Mouse (Mus musculus) embryonic fibroblast, embryonic 13.5 days (primary cell): ENCODE data around the gene Slc25a22. TPM values are rescaled to one million over a fixed set of nuclear protein-coding genes. Genes with fewer than 3 reads are reported as not detected.

ENCODE experiments used
- H3K27ac ChIP-seq: 2 replicates; pipeline ENCODE4 v1.5.1; 2012; ENCODE audit warnings: low read length, control low read depth, inconsistent platforms; ENCODE audit not compliant: insufficient read depth
- H3K4me1 ChIP-seq: 2 replicates; pipeline ENCODE4 v1.6.1; 2011; ENCODE audit warnings: low read length; ENCODE audit not compliant: control insufficient read depth, insufficient read depth
- H3K4me3 ChIP-seq: 2 replicates; pipeline ENCODE4 v1.5.1; 2011; ENCODE audit warnings: mild to moderate bottlenecking, control low read depth, low read length; ENCODE audit not compliant: insufficient read depth
- CTCF ChIP-seq: IDR thresholded peaks from 2 replicates; pipeline ENCODE4 v1.5.1; 2011; ENCODE audit warnings: mild to moderate bottlenecking, control low read depth, low read length, moderate library complexity, borderline replicate concordance; ENCODE audit not compliant: insufficient read depth
- POLR2A ChIP-seq: IDR thresholded peaks from 2 replicates; pipeline ENCODE4 v1.6.1; 2011; ENCODE audit warnings: low read depth, mild to moderate bottlenecking, control low read depth, low read length, moderate library complexity
- polyA plus RNA-seq: library from polyadenylated mRNA; stranded (reverse); fragments of >200 nt; gene quantifications from 2 replicates; pipeline ENCODE4 v1.2.4, GENCODE M21; 2011; ENCODE audit warnings: low read depth; ENCODE audit not compliant: missing spikeins, insufficient read length

The Slc25a22 gene
- polyA plus RNA-seq, 1 experiment, result 26.9 TPM

DNA sequence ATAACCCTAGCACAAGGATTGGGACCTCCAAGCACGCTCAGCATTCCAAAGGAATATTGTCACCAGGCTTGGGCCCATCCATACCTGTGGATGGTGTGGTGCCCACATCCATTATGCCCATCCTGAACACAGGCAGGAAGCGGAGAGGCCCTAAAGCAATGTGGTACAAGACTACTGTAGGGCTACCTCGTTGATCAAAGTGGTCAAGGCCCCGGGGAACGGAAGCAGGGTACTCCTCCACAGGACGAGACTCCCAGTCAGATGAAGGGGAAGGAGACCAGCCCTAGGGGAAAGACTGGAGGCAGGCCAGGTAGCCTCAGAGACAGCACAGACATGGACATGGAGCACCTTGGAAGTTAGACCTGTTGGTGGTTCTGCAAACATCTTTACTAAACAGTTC lies 35.1 kb upstream of the Slc25a22 start:
- TF ChIP-seq CTCF, result no peak
- TF ChIP-seq POLR2A, result no peak; the same call in 1 of the 2 replicates
- Histone ChIP-seq H3K27ac (no peak overlapping the region), H3K4me3 (no peak overlapping the region), H3K4me1 (peaks cover 3% of the 10 kb centered on the region; the same call in 1 of the 2 replicates)

DNA sequence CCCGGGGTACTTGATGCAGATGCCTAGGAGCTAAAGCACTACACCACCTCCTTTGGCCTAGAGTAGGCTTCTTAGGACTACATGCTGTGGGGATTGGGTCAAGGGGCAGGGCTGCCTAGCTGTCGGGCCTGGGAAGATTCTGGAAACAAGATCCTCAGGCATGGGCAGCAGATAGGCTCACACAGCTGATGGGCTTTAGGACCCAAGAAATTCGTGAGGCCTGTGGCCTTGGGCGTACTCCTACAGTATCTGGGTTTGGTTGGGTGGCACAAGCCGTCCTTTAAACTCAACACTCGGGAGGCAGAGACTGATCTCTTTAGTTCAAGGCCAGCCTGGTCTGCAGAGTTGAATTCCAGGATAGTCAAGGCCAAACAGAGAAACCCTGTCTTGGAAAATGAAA lies 34.5 kb upstream of the Slc25a22 start:
- Histone ChIP-seq H3K4me1 (peaks cover 3% of the 10 kb centered on the region; the same call in 1 of the 2 replicates), H3K27ac (no peak overlapping the region), H3K4me3 (no peak overlapping the region)
- TF ChIP-seq POLR2A (peak; percentile 15; the same call in 1 of the 2 replicates), CTCF (no peak)

DNA sequence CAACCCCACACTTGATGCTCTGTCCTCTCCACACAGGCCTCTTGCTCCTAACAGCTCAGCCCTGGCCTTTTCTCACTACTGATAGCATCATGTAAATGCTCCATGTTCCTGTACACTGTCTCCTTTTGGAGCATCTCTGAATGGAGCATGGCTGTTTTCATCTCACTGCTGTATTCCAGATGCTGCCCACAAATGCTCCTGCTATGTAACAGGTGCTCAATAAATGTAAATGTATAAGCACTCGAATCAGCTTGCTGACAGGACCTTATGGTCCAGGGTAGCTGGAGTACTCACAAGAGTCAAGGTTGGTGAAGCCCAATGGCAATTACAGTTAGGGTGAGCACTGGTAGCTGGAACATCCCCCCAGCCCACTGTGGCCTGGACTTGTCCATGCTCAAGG lies 33.5 kb upstream of the Slc25a22 start:
- H3K4me1 ChIP-seq, result peaks cover 9% of the 10 kb centered on the region; the same call in 1 of the 2 replicates

GRCm38 (mm10) chr7:141470637-141470944 lies 32.9 kb upstream of the Slc25a22 start:
- Histone ChIP-seq H3K27ac (no peak overlapping the region), H3K4me1 (peaks cover 9% of the 10 kb centered on the region; the same call in 1 of the 2 replicates), H3K4me3 (no peak overlapping the region)
- TF ChIP-seq CTCF (no peak), POLR2A (no peak)

More for the DNA sequence above, 33.5 kb upstream of the Slc25a22 start:
- Histone ChIP-seq H3K4me3 (no peak overlapping the region), H3K27ac (no peak overlapping the region)
- TF ChIP-seq CTCF, result no peak
- no peak for TF ChIP-seq POLR2A

- no peak overlapping the region for H3K27ac ChIP-seq
- H3K4me1 ChIP-seq, result peaks cover 12% of the 10 kb centered on the region; the same call in 1 of the 2 replicates
- TF ChIP-seq CTCF (no peak), POLR2A (no peak)
- no peak overlapping the region for H3K4me3 ChIP-seq
Measured at GRCm38 (mm10) chr7:141469901-141470636, 32.4 kb upstream of the Slc25a22 start.

GRCm38 (mm10) chr7:141469352-141469751 lies 31.7 kb upstream of the Slc25a22 start:
- Histone ChIP-seq H3K4me3 (peak overlapping the region; percentile 98), H3K4me1 (peaks cover 12% of the 10 kb centered on the region; the same call in 1 of the 2 replicates), H3K27ac (peak overlapping the region; percentile 93)
- TF ChIP-seq CTCF (no peak), POLR2A (no peak)

DNA sequence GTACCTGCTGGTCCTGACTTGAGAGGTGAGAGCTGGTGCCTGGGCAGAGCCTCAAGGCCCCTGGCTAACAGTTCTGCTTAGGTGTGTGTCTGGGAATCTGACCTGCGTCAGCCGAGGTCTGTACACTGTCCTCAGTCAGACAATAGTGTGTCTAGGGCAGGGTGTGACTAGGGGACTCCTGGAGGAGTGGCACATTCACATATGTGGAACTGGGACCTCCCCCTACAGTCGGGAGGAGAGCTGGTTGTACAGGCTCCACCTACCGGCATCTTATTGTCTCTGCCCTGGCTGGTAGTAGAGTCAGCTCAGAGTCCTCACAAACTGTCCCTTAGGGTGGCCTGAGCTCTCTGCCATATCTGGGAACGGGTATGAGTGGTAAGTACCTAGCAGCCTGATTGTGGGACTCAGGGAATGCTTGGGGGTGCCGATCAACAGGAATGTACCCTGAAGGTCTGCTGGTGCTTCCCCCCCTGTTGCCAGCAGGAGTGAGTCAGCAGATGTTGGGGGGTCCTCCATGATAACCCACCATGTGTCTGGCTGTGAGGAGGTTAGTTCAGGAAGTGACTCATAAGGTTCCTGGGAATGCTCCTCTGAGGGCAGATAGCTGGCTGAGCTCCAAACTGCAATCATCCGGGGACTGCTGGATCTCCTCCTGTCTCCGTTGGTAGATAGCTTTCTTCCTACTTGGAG lies 31.0 kb upstream of the Slc25a22 start:
- TF ChIP-seq CTCF (no peak), POLR2A (peak; percentile 97)
- Histone ChIP-seq H3K4me3 (peak overlapping the region; percentile 98), H3K27ac (peak overlapping the region; percentile 93), H3K4me1 (peaks cover 12% of the 10 kb centered on the region; the same call in 1 of the 2 replicates)

DNA sequence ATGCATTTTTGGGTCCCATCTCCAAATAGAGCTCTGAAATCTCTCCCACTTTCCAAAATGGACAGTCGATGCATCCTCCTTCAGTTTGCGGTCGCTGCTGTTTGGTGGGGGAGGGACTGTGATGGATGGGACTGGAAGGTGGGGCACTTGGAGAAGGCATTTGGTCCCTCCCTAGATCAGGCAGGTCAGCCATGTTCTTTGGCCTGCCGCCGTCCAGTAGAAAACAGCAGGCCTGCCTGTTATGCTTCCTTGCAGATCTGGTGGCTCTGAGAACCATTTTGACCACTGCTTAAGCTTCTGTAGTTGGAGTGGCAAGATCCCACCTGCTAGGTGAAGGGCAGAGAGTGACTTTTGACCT lies 30.5 kb upstream of the Slc25a22 start:
- Histone ChIP-seq H3K27ac (peak overlapping the region; percentile 93), H3K4me1 (peaks cover 8% of the 10 kb centered on the region; the same call in 1 of the 2 replicates), H3K4me3 (peak overlapping the region; percentile 98)
- TF ChIP-seq POLR2A (no peak; the same call in 1 of the 2 replicates), CTCF (no peak)

DNA sequence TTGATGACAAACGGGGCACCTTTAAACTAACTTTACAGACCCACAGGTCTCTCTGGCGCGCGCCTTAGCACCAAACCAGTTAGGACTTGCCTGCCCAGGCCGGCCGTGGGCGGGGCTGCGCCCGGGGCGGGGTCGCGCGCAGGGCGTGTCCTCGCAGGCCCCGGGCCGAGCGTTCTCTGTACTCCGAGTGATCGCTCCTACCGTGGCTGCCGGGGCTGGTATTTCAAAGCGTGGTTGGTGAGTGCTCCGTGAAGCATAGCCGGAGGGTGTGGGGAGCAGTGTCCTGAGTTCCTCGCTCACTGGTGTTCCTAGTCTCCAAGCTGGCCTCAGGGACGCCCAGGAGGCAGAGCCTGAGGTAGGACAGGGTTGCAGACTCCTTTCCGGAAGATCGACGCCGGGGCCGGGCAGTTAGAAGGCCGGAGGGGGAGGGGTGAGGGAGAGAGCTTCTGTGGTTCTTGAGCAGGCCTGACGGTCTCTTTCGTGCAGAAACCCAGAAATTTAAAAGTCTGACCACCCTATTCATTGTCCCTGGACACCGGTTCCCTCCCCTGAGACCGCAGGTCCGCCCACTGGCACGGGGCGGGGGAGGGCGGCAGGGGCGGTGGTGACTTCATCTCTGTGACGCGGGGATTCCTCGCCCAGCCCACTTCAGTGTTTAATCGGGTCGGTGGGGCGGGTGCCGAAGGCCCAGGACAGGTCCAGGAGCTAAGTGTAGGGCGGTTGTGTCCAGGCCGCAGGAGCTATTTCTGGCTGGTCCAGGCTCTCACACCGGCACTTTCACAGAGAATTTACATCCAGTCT lies 29.7 kb upstream of the Slc25a22 start, which contains the start of gene Cd151:
Cd151 (plus strand) TSS at position 163 of the 801 bp plus-strand sequence.
- Histone ChIP-seq H3K4me1 (peaks cover 9% of the 10 kb centered on the region; the same call in 1 of the 2 replicates), H3K27ac (peak within 1 kb of the TSS; percentile 93), H3K4me3 (peak within 1 kb of the TSS; percentile 98)
- TF ChIP-seq CTCF (no peak), POLR2A (peak; percentile 87)
